Mouse (Mus musculus): ENCODE results near the gene Crygd. TPM values are rescaled to one million over a fixed set of nuclear protein-coding genes. Genes with fewer than 3 reads are reported as not detected.

Crygd gene
- total and polyA plus RNA-seq, 2 experiments: not detected

DNA sequence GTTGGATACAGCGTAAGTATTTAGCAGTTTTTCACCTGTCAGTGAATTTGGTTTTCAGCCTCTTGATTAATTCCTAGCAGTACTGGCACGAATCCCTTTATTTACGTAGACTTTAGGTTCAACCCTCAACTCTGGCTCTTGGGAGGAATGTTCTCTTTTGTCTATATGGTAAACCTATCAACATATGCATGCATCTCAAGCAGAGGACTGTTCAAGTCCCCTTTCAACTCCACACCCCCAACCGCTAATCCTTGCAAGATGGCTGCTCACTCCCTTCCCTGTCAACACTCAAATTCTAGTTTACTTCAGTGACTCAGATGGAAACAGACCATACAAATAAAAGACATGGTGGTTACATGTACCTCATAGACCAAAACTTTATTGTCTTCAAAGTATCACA is 50.5 kb downstream of the Crygd start:
- no peak overlapping the region for H3K27ac ChIP-seq (replicated peaks; ENCODE audit: insufficient read depth, low read depth, low read length)
- no peaks in the 10 kb centered on the region for H3K79me2 ChIP-seq (ENCODE audit: control insufficient read depth, insufficient read depth, low read length)
- no peaks in the 10 kb centered on the region for H3K27me3 ChIP-seq (ENCODE audit: control insufficient read depth, insufficient read depth, low read length)
- no peak overlapping the region for H3K4me3 ChIP-seq (ENCODE audit: insufficient read depth, low read depth, low read length)
- TF ChIP-seq POLR2A (IDR thresholded peaks at IDR 0.05; ENCODE audit: extremely low read depth, insufficient read depth, low read length) (no peak), CTCF (IDR thresholded peaks at IDR 0.05; ENCODE audit: low read depth, low read length) (no peak)
- WGBS: 92% methylated on average over 4 of the region's 4 CpGs
- H3K4me1 ChIP-seq (ENCODE audit: control insufficient read depth, insufficient read depth, low read length): no peaks in the 10 kb centered on the region
- H3K36me3 ChIP-seq (ENCODE audit: control insufficient read depth, insufficient read depth, low read length): no peaks in the 10 kb centered on the region
- no peak for DNase-seq (ENCODE audit: extremely low read depth, low read depth, low spot score)
- H3K9ac ChIP-seq (ENCODE audit: low read depth, low read length): no peak overlapping the region

Other genes starting within 250 kb of the Crygd start
- 2.8 TPM in 2 replicates for gene Plekhm3, start 106.6 kb downstream of the Crygd start, total RNA-seq (2014; rRNA removed)
- 0.44 and 0.73 TPM in 2 replicates for gene Plekhm3, start 106.6 kb downstream of the Crygd start, polyA plus RNA-seq (2012; rRNA removed)
- gene Akr1cl, start 30.7 kb downstream of the Crygd start, total RNA-seq (2014; rRNA removed): 0.18 and 6.6 TPM in 2 replicates
- gene Akr1cl, start 30.7 kb downstream of the Crygd start, polyA plus RNA-seq (2012; rRNA removed): not detected in 2 replicates
- not detected in 2 replicates for gene Cryge, start 12.3 kb downstream of the Crygd start, total RNA-seq (2014; rRNA removed)
- gene Cryge, start 12.3 kb downstream of the Crygd start, polyA plus RNA-seq (2012; rRNA removed): not detected in 2 replicates
- gene Crygc, start 10.2 kb upstream of the Crygd start, total RNA-seq (2014; rRNA removed): not detected in 2 replicates
- gene Crygc, start 10.2 kb upstream of the Crygd start, polyA plus RNA-seq (2012; rRNA removed): not detected in 2 replicates
- gene Crygb, start 18.8 kb upstream of the Crygd start, total RNA-seq (2014; rRNA removed): not detected in 2 replicates
- gene Crygb, start 18.8 kb upstream of the Crygd start, polyA plus RNA-seq (2012; rRNA removed): not detected in 2 replicates
- gene Cryga, start 39.9 kb upstream of the Crygd start, total RNA-seq (2014; rRNA removed): not detected in 2 replicates
- gene Cryga, start 39.9 kb upstream of the Crygd start, polyA plus RNA-seq (2012; rRNA removed): not detected in 2 replicates
- not detected in 2 replicates for gene Gm28845, start 56.1 kb upstream of the Crygd start, total RNA-seq (2014; rRNA removed)
- gene Gm28845, start 56.1 kb upstream of the Crygd start, polyA plus RNA-seq (2012; rRNA removed): not detected in 2 replicates
- not detected in 2 replicates for gene D630023F18Rik, start 59.8 kb upstream of the Crygd start, total RNA-seq (2014; rRNA removed)
- gene D630023F18Rik, start 59.8 kb upstream of the Crygd start, polyA plus RNA-seq (2012; rRNA removed): 0.17 TPM in 1 of 2 replicates, not detected in the other
- gene Idh1, start 123.0 kb upstream of the Crygd start, total RNA-seq (2014; rRNA removed): 510 and 624 TPM in 2 replicates
- 137 and 155 TPM in 2 replicates for gene Idh1, start 123.0 kb upstream of the Crygd start, polyA plus RNA-seq (2012; rRNA removed)
- 18.7 and 21.1 TPM in 2 replicates for gene Pikfyve, start 123.2 kb upstream of the Crygd start, total RNA-seq (2014; rRNA removed)
- 2.8 and 2.9 TPM in 2 replicates for gene Pikfyve, start 123.2 kb upstream of the Crygd start, polyA plus RNA-seq (2012; rRNA removed)
- not detected in 2 replicates for gene Pth2r, start 218.6 kb upstream of the Crygd start, total RNA-seq (2014; rRNA removed)
- not detected in 2 replicates for gene Pth2r, start 218.6 kb upstream of the Crygd start, polyA plus RNA-seq (2012; rRNA removed)

Data from liver, adult 2 months (tissue).